Mouse (Mus musculus) G1E (cell line): ENCODE measurements at regions not wholly inside any gene's neighbourhood (a gene's known extent, or its start where the extent isn't known, plus 50 kb on each side); places are given as distances from the start of the nearest gene placed in this dataset.

Experiments used
- ATAC-seq: 2 replicates; pipeline ENCODE4 v1.8.0; 2016; ENCODE audit warnings: mild to moderate bottlenecking; ENCODE audit not compliant: insufficient number of reproducible peaks, poor library complexity, low FRiP score, severe bottlenecking; ENCODE audit errors: extremely low read depth
- DNase-seq: peaks from one replicate; pipeline ENCODE4 v3.0.0; 2012; ENCODE audit warnings: low spot score
- H3K27me3 ChIP-seq: 2 replicates; pipeline ENCODE4 v1.6.1; 2012; ENCODE audit warnings: mild to moderate bottlenecking, low read length, inconsistent platforms; ENCODE audit not compliant: insufficient read depth
- H3K36me3 ChIP-seq: replicated peaks from 2 replicates; pipeline ENCODE3; 2012; ENCODE audit warnings: mild to moderate bottlenecking, inconsistent platforms
- H3K4me1 ChIP-seq: 2 replicates; pipeline ENCODE4 v1.6.1; 2012; ENCODE audit warnings: low read depth, low read length, inconsistent platforms, mixed read lengths; ENCODE audit not compliant: insufficient read depth
- H3K4me3 ChIP-seq: 2 replicates; pipeline ENCODE4 v1.5.1; 2012; ENCODE audit warnings: low read depth, mild to moderate bottlenecking, inconsistent platforms, low read length, moderate library complexity, mixed read lengths
- H3K9me3 ChIP-seq: replicated peaks from 2 replicates; pipeline ENCODE4 v1.6.1; 2012; ENCODE audit warnings: inconsistent platforms
- CTCF ChIP-seq: IDR thresholded peaks from 2 replicates; pipeline ENCODE4 v1.5.1; 2012; ENCODE audit warnings: low read depth, low read length, inconsistent platforms, mixed read lengths
- GATA1 ChIP-seq: IDR thresholded peaks from 2 replicates; pipeline ENCODE4 v1.6.1; 2012; ENCODE audit warnings: borderline replicate concordance, low read length, inconsistent platforms, mixed read lengths
- GATA2 ChIP-seq: IDR thresholded peaks from 2 replicates; pipeline ENCODE4 v1.6.1; 2012; ENCODE audit warnings: low read depth, low read length, inconsistent platforms, borderline replicate concordance
- POLR2AphosphoS5 ChIP-seq: IDR thresholded peaks from 2 replicates; pipeline ENCODE4 v1.6.1; 2012; ENCODE audit warnings: low read depth, low read length, inconsistent platforms; ENCODE audit not compliant: insufficient replicate concordance
- TAL1 ChIP-seq: conservative IDR thresholded peaks from 2 replicates; pipeline ENCODE4 v1.6.1; 2012; ENCODE audit warnings: low read depth, low read length, inconsistent platforms, mixed read lengths

GRCm38 (mm10) chr11:31730680-31731079 is 59.0 kb upstream of the Bod1 start:
- Histone ChIP-seq H3K36me3 (no peaks in the 10 kb centered on the region), H3K9me3 (no peaks in the 10 kb centered on the region), H3K4me3 (no peak overlapping the region), H3K27me3 (peaks cover 62% of the 10 kb centered on the region), H3K4me1 (peaks cover 28% of the 10 kb centered on the region)
- TF ChIP-seq GATA1, result no peak
- no peak for TF ChIP-seq TAL1
- no peak for TF ChIP-seq GATA2
- no peak for TF ChIP-seq POLR2AphosphoS5
- TF ChIP-seq CTCF, result no peak
- no peak for ATAC-seq
- DNase-seq, result no peak

GRCm38 (mm10) chr11:31731459-31731858 is 59.8 kb upstream of the Bod1 start:
- Histone ChIP-seq H3K9me3 (no peaks in the 10 kb centered on the region), H3K4me1 (peaks cover 28% of the 10 kb centered on the region), H3K36me3 (no peaks in the 10 kb centered on the region), H3K4me3 (no peak overlapping the region), H3K27me3 (peaks cover 56% of the 10 kb centered on the region)
- DNase-seq (no peak), ATAC-seq (no peak)
- TF ChIP-seq CTCF (no peak), GATA2 (no peak), POLR2AphosphoS5 (no peak), TAL1 (no peak), GATA1 (no peak)

- peaks cover 28% of the 10 kb centered on the region for H3K4me1 ChIP-seq
- H3K4me3 ChIP-seq, result peak overlapping the region; percentile 42; the same call in 1 of the 2 replicates
- H3K9me3 ChIP-seq, result no peaks in the 10 kb centered on the region
- peaks cover 52% of the 10 kb centered on the region for H3K27me3 ChIP-seq
- TF ChIP-seq TAL1, result no peak
- no peak for ATAC-seq
- no peak for DNase-seq
- no peaks in the 10 kb centered on the region for H3K36me3 ChIP-seq
Observed at GRCm38 (mm10) chr11:31732342-31732741, 60.7 kb upstream of the Bod1 start.

DNA sequence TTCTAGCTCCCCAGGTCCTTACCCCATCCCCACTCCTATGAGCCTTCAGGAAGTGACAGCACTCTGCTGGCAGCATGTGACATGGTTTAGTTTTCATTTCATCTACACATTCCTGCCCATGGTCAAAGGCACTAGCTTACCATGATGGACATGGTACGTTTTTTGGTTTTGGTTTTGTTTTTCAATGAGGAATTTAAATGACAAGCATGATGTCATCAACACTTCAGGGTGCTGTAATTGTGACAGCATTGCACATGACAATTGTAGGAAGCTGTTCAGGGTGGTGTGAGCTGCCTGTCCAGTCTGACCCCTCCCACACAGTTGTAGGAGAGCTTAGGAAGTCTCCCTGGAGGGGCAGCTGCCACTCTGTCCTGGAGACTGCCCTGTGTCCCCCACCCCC is 61.3 kb upstream of the Bod1 start:
- peaks cover 49% of the 10 kb centered on the region for H3K27me3 ChIP-seq
- H3K4me3 ChIP-seq, result peak overlapping the region; percentile 34; the same call in 1 of the 2 replicates
- ATAC-seq (no peak), DNase-seq (peak; percentile 8)
- H3K9me3 ChIP-seq, result no peaks in the 10 kb centered on the region
- no peaks in the 10 kb centered on the region for H3K36me3 ChIP-seq
- H3K4me1 ChIP-seq, result peaks cover 28% of the 10 kb centered on the region
- no peak for TF ChIP-seq CTCF
- TF ChIP-seq POLR2AphosphoS5, result no peak
- no peak for TF ChIP-seq GATA2
- no peak for TF ChIP-seq GATA1
- TF ChIP-seq TAL1, result no peak

GRCm38 (mm10) chr11:31734091-31734490 is 62.4 kb upstream of the Bod1 start:
- H3K27me3 ChIP-seq, result peaks cover 43% of the 10 kb centered on the region
- TF ChIP-seq CTCF (no peak), GATA2 (no peak), POLR2AphosphoS5 (no peak), GATA1 (no peak), TAL1 (no peak)
- H3K9me3 ChIP-seq, result no peaks in the 10 kb centered on the region
- H3K36me3 ChIP-seq, result no peaks in the 10 kb centered on the region
- DNase-seq, result no peak
- H3K4me1 ChIP-seq, result peaks cover 28% of the 10 kb centered on the region
- no peak for ATAC-seq
- H3K4me3 ChIP-seq, result no peak overlapping the region

DNA sequence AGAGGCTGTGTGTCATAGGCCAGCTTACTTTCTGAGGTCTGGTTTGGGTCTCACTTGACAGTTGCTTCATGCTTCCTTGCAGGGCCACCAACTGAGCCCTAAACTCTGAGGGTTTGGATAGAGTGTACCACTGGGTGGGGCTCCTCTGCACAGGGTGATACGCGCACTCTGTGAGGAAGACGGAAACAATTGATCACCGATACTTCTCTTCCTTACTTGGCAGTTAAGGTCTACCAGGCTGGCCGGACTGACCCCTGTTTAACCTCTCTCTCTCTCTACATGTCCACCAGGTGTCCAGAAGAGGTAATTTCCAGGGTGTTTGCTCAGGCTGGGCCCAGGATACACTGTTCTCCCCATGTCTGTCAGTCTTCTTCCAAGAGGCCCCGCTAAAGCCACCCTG is 63.6 kb upstream of the Bod1 start:
- Histone ChIP-seq H3K9me3 (no peaks in the 10 kb centered on the region), H3K4me1 (peaks cover 28% of the 10 kb centered on the region), H3K27me3 (peaks cover 47% of the 10 kb centered on the region), H3K36me3 (no peaks in the 10 kb centered on the region), H3K4me3 (no peak overlapping the region)
- DNase-seq (no peak), ATAC-seq (no peak)
- TF ChIP-seq GATA2, result no peak
- no peak for TF ChIP-seq POLR2AphosphoS5
- TF ChIP-seq CTCF, result no peak
- no peak for TF ChIP-seq TAL1
- no peak for TF ChIP-seq GATA1

DNA sequence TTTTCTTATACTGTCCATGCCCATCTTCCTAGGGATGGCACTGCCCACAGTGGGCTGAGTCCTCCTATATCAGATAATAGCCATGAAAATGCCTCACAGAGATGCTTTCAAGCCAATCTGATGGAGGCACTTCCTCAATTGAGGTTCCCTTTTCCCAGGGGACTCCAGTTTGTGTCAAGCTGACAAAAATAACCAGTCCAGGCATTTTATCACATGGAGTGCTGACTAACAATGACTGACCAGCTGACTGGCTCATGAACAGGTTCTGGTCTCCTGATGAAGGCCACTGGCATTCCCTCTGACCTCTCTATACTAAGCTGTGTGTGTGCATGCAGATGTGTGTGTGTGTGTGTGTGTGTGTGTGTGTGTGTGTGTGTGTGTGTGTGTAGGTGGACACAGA is 64.4 kb upstream of the Bod1 start:
- ATAC-seq (no peak), DNase-seq (no peak)
- no peak for TF ChIP-seq TAL1
- Histone ChIP-seq H3K4me3 (no peak overlapping the region), H3K36me3 (no peaks in the 10 kb centered on the region), H3K4me1 (peaks cover 28% of the 10 kb centered on the region), H3K9me3 (no peaks in the 10 kb centered on the region), H3K27me3 (peaks cover 48% of the 10 kb centered on the region)
